Mouse (Mus musculus) cerebellum, adult 11-12 months (tissue): ENCODE data around the gene 1700007K13Rik.

ENCODE experiments used
- DNase-seq: peaks from one replicate; pipeline ENCODE4 v3.0.0; 2022

The 1700007K13Rik gene

DNA sequence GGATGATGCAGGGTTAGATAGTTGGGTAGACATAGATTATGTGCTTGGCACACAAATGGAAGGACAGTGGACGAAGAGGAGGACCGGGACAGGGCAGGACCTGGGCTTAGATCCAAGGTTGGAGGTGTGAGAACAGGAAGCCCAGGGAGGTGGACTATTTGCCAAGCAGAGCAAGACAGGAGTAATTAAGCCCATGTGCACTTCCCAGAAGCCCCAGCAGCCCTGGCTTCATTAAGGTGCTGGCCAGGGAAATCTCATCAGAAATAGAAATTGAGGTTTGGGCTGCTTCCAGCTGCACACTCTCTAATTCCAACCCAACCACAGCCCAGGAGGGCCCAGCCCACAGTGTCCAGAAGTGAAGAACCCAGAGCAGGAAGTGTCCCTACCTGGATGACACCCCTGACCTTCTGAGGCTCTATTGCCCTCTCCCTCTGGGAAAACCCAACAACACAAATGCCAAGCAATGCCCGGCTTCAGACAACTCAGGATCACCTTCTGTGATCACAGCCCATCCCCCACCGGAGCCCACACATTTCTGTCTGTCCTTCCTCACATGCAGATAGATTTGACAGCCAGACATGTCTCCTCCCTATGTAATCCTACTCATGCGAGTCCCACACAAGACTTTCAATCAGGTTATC is 51.9 kb downstream of the 1700007K13Rik start:
- peak; percentile 84 for DNase-seq

DNA sequence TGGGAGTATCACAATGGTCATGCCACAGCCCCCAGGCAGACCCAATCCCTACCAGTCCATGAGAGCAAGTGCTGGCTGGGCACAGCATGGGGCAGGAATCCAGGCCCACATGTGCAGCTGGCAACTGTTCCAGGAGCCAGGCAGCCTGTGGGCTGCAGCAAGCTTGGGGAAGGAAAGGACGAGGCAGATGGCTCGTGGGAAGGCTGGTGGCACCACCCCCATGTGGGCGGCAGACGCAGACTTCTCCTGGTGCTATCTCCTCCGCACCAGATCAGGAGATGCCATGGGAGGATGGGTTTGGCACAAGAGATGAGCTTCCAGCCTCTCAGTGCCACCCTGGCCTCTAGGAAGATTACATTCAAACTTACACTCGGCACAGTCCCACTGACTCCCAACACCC is 53.2 kb downstream of the 1700007K13Rik start:
- peak; percentile 88 for DNase-seq
